Mouse (Mus musculus) hindbrain, embryonic 12.5 days (tissue): ENCODE results near the gene Adgra1. TPM values are rescaled to one million over a fixed set of nuclear protein-coding genes. Genes with fewer than 3 reads are reported as not detected.

Experiments
- ATAC-seq: fragments of 200-750 bp; cut with Nextera tagmentation; 2 replicates; pipeline ENCODE4 v1.8.0; 2017; ENCODE audit warnings: moderate TSS enrichment; ENCODE audit not compliant: low FRiP score
- H3K27ac ChIP-seq: fragments of 300-500 bp; sonication (generic); 2 replicates; pipeline ENCODE4 v1.5.1; 2016; ENCODE audit warnings: mild to moderate bottlenecking
- H3K27me3 ChIP-seq: fragments of 300-500 bp; sonication (generic); 2 replicates; pipeline ENCODE4 v1.6.1; 2016; ENCODE audit warnings: mild to moderate bottlenecking
- H3K36me3 ChIP-seq: fragments of 300-500 bp; sonication (generic); 2 replicates; pipeline ENCODE4 v1.6.1; 2016; ENCODE audit warnings: mild to moderate bottlenecking
- H3K4me1 ChIP-seq: fragments of 300-500 bp; sonication (generic); 2 replicates; pipeline ENCODE4 v1.6.1; 2016
- H3K4me2 ChIP-seq: fragments of 300-500 bp; sonication (generic); replicated peaks from 2 replicates; pipeline ENCODE4 v1.6.1; 2016; ENCODE audit warnings: mild to moderate bottlenecking
- H3K4me3 ChIP-seq: fragments of 300-500 bp; sonication (generic); 2 replicates; pipeline ENCODE4 v1.5.1; 2016; ENCODE audit warnings: mild to moderate bottlenecking
- H3K9ac ChIP-seq: fragments of 300-500 bp; sonication (generic); 2 replicates; pipeline ENCODE4 v1.6.1; 2016; ENCODE audit warnings: mild to moderate bottlenecking, moderate library complexity
- H3K9me3 ChIP-seq: fragments of 300-500 bp; sonication (generic); replicated peaks from 2 replicates; pipeline ENCODE4 v1.6.1; 2016; ENCODE audit warnings: mild to moderate bottlenecking
- WGBS: fragments of 180-500 bp; shearing (Covaris S2); methylation state at CpG from one replicate; pipeline ENCODE4 v1.1.7; 2016; 5-methylcytosine and 5-hydroxymethylcytosine counted together
- polyA plus RNA-seq: library from polyadenylated mRNA; unstranded; fragments of >200 nt; fragmentation: Nextera tagmentation; extraction: Ambion mirVana; gene quantifications from 2 replicates; pipeline ENCODE4 v1.2.1, GENCODE M21; 2016

The Adgra1 gene
- polyA plus RNA-seq, 1 experiment from 2014 or later: 21.4 TPM

- H3K9me3 ChIP-seq: no peaks in the 10 kb centered on the region
- WGBS: 51% methylated on average over 11 of the region's 11 CpGs
- no peak overlapping the region for H3K9ac ChIP-seq
Measured at GRCm38 (mm10) chr7:139910204-139910835, 76.3 kb downstream of the Adgra1 start.

GRCm38 (mm10) chr7:139914141-139915047 lies 80.4 kb downstream of the Adgra1 start:
- H3K4me3 ChIP-seq: peak overlapping the region; percentile 30
- no peak overlapping the region for H3K9ac ChIP-seq
- ATAC-seq: peak; percentile 72
- H3K27me3 ChIP-seq: peaks cover 48% of the 10 kb centered on the region
- peaks cover 24% of the 10 kb centered on the region for H3K4me1 ChIP-seq
- no peaks in the 10 kb centered on the region for H3K9me3 ChIP-seq
- peak overlapping the region; percentile 49 for H3K4me2 ChIP-seq
- H3K36me3 ChIP-seq: no peaks in the 10 kb centered on the region
- WGBS: 12% methylated on average over 29 of the region's 29 CpGs
- no peak overlapping the region for H3K27ac ChIP-seq

More at GRCm38 (mm10) chr7:139910204-139910835, 76.3 kb downstream of the Adgra1 start:
- no peaks in the 10 kb centered on the region for H3K36me3 ChIP-seq
- no peak overlapping the region for H3K4me2 ChIP-seq
- H3K27ac ChIP-seq: no peak overlapping the region
- H3K4me3 ChIP-seq: no peak overlapping the region
- no peak for ATAC-seq
- peaks cover 44% of the 10 kb centered on the region for H3K27me3 ChIP-seq
- peaks cover 30% of the 10 kb centered on the region for H3K4me1 ChIP-seq

- H3K4me2 ChIP-seq: peak overlapping the region; percentile 27
- peaks cover 16% of the 10 kb centered on the region for H3K4me1 ChIP-seq
- 6% methylated on average over 14 of the region's 14 CpGs for WGBS
- no peaks in the 10 kb centered on the region for H3K9me3 ChIP-seq
- ATAC-seq: no peak
- no peak overlapping the region for H3K9ac ChIP-seq
- H3K36me3 ChIP-seq: no peaks in the 10 kb centered on the region
- peaks cover 47% of the 10 kb centered on the region for H3K27me3 ChIP-seq
- no peak overlapping the region for H3K27ac ChIP-seq
- H3K4me3 ChIP-seq: no peak overlapping the region
Measured at GRCm38 (mm10) chr7:139915646-139916257, 81.8 kb downstream of the Adgra1 start.

GRCm38 (mm10) chr7:139916345-139916744 lies 82.4 kb downstream of the Adgra1 start:
- Histone ChIP-seq H3K9me3 (no peaks in the 10 kb centered on the region), H3K4me2 (no peak overlapping the region), H3K27ac (no peak overlapping the region), H3K27me3 (peaks cover 45% of the 10 kb centered on the region), H3K9ac (no peak overlapping the region), H3K4me1 (peaks cover 16% of the 10 kb centered on the region), H3K4me3 (no peak overlapping the region), H3K36me3 (no peaks in the 10 kb centered on the region)
- ATAC-seq: no peak
- 7% methylated on average over 1 of the region's 1 CpGs for WGBS

GRCm38 (mm10) chr7:139918262-139918661 lies 84.3 kb downstream of the Adgra1 start:
- Histone ChIP-seq H3K27me3 (peaks cover 26% of the 10 kb centered on the region), H3K4me3 (no peak overlapping the region), H3K27ac (no peak overlapping the region), H3K36me3 (no peaks in the 10 kb centered on the region), H3K9ac (no peak overlapping the region), H3K4me2 (no peak overlapping the region), H3K9me3 (no peaks in the 10 kb centered on the region), H3K4me1 (peaks cover 16% of the 10 kb centered on the region)
- 73% methylated on average over 4 of the region's 4 CpGs for WGBS
- no peak for ATAC-seq

Other genes starting within 250 kb of the Adgra1 start
- 1.0 and 2.1 TPM in 2 replicates for gene Cfap46, start 150.4 kb upstream of the Adgra1 start, polyA plus RNA-seq
- gene Kndc1, start 60.5 kb downstream of the Adgra1 start, polyA plus RNA-seq: 3.5 and 3.8 TPM in 2 replicates
- not detected in 2 replicates for gene Utf1, start 109.6 kb downstream of the Adgra1 start, polyA plus RNA-seq
- 0.77 and 1.2 TPM in 2 replicates for gene 6430531B16Rik, start 144.6 kb downstream of the Adgra1 start, polyA plus RNA-seq
- 3.4 and 3.5 TPM in 2 replicates for gene Adam8, start 158.4 kb downstream of the Adgra1 start, polyA plus RNA-seq
- gene Zfp511, start 202.2 kb downstream of the Adgra1 start, polyA plus RNA-seq: 45.6 and 45.9 TPM in 2 replicates
- gene Tubgcp2, start 202.5 kb downstream of the Adgra1 start, polyA plus RNA-seq: 65.8 and 70.6 TPM in 2 replicates
- 54.7 and 69.1 TPM in 2 replicates for gene Msx3, start 214.9 kb downstream of the Adgra1 start, polyA plus RNA-seq
- 24.8 and 25.1 TPM in 2 replicates for gene Caly, start 248.4 kb downstream of the Adgra1 start, polyA plus RNA-seq